Mouse (Mus musculus) regulatory T cell (primary cell): ENCODE results near the gene Cd46.

Experiments used
- in situ Hi-C: fragments of 300-600 bp; cut with MboI, MseI; formaldehyde crosslinking; loops from one replicate; pipeline ENCODE4 v1.15.1; 2025; ENCODE audit warnings: high pct_unique_total_duplicates

Cd46 gene

GRCm38 (mm10) chr1:195018089-195018999, 73.7 kb downstream of the Cd46 start:
- in situ Hi-C loops, result no loop called here

GRCm38 (mm10) chr1:195017626-195018025, 74.4 kb downstream of the Cd46 start:
- in situ Hi-C loops, result no loop called here

DNA sequence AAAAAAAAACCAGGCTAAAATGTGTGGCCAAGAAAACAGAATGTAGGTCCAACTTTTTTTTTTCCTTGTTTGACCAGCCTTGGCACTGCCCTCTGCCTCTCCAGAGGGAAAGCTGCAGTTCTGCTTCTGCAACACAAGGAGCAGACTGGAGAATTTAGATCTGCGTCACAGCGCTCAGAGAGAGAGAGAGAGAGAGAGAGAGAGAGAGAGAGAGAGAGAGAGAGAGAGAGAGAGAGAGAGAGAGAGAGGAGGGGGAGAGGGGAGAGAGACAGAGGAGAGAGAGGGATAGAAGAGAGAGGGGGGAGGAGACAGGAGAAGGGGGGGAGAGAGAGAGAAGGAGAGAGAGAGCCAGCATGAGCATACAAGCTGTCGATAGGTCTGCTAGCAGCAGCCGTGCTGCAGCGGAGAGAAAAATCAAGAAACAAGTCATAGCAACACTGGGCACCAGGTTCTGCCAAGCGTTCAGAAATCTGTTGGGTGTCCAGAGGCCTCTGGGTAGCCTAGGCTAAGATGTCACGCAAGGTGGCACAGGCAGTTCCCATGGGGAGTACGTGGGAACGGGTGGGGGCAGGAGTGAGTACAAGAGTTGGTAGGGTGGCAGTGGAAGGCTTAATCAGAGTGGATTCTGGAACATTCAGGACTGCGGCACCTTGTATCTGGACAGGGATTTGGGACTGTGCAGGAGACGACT, 75.1 kb downstream of the Cd46 start:
- in situ Hi-C loops, result no loop called here

GRCm38 (mm10) chr1:195015281-195015680, 76.8 kb downstream of the Cd46 start:
- in situ Hi-C loops, result no loop called here

GRCm38 (mm10) chr1:195014201-195014885, 77.7 kb downstream of the Cd46 start:
- in situ Hi-C loops, result no loop called here

GRCm38 (mm10) chr1:195012531-195012930, 79.5 kb downstream of the Cd46 start:
- in situ Hi-C loops, result no loop called here

DNA sequence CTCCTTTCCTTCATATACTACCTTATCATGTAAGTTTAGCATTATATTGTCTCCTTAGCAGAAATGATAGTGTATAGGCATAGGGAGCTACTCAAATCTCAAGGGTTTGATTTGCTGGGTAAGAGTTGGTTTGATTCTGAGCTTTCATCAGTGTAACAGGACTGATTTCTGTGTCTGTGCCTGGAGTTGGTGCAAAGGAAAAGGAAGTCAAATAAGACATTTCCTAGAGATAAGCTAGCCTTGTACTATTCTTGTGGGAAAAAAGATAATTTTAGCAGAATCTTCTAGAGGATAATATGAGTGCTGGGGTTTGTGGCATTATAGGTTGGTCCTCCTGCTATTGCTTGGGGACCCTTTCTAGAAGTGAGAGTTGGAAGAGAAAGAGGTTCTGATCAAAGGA, 85.8 kb downstream of the Cd46 start:
- in situ Hi-C loops, result no loop called here

GRCm38 (mm10) chr1:195004194-195004593, 87.9 kb downstream of the Cd46 start:
- in situ Hi-C loops, result no loop called here

- in situ Hi-C loops, result no loop called here
Measured at GRCm38 (mm10) chr1:195003328-195003727, 88.7 kb downstream of the Cd46 start.

- in situ Hi-C loops, result no loop called here
Measured at GRCm38 (mm10) chr1:194998396-194998795, 93.7 kb downstream of the Cd46 start.

GRCm38 (mm10) chr1:194995196-194995595, 96.9 kb downstream of the Cd46 start:
- in situ Hi-C loops, result no loop called here

GRCm38 (mm10) chr1:194994262-194994661, 97.8 kb downstream of the Cd46 start:
- in situ Hi-C loops, result no loop called here

GRCm38 (mm10) chr1:194993409-194993988, 98.5 kb downstream of the Cd46 start:
- in situ Hi-C loops, result no loop called here

DNA sequence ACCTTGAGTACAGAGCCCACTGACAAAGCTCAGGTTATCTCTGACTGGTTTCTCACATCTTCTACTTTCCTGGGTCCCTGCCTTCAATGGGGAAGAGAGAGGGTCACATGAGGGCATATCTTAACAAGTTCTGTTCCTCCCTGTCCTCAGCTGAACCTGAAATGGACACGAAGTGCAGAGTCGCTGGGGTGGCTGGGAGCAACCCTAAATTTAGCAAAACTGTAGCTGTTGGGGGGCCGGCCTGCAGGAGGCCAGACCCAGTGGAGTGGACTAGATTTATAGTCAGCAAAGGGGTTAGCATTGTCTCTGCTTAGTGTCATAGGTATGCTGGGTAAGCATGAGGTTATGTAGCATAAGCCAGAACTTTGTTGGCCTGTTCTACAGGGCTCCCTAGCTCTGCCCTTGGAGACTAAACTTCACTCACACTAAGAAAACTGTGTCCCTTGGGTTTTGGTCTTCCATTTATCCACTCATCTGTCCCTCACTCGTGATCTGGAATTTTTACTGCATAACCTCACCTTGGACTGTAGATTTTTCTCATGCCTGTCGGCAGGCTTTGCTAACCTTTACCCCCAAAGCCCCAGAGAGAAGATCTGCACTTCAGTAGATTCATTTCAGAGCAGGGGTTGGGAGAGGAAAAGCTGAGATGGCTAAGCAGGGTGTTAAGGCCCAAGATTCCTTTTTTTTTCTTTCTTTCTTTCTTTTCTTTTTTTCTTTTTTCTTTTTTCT, 99.3 kb downstream of the Cd46 start:
- in situ Hi-C loops, result no loop called here

GRCm38 (mm10) chr1:194991654-194992053, 100.4 kb downstream of the Cd46 start:
- in situ Hi-C loops, result no loop called here

- in situ Hi-C loops, result no loop called here
Measured at GRCm38 (mm10) chr1:194990976-194991375, 101.1 kb downstream of the Cd46 start.

GRCm38 (mm10) chr1:194989024-194989423, 103.0 kb downstream of the Cd46 start:
- in situ Hi-C loops, result no loop called here
